Mouse (Mus musculus): ENCODE measurements at regions not wholly inside any gene's neighbourhood (a gene's known extent, or its start where the extent isn't known, plus 50 kb on each side); places are given as distances from the start of the nearest gene placed in this dataset.

DNA sequence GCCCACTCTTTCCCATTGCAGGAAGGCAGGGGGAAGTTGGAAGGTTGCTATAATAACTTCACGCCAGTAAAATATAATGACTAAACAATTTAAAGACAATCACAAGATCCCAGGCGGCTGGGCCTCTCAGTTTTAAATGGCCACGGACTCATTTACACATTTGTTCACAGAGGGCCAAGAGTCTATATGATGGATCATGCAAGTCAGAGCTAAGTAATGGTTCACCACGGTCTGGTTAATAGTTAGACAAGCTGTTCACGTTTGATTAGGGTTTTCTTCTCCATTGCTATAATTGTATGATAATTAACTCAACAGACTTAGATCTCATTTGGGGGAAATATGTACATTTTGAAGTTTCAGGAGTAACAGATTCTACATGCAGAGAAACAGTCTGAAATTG lies 170.0 kb downstream of the Ppargc1a start:
- DNase-seq (ENCODE audit: low read depth, low spot score), result no peak

GRCm38 (mm10) chr5:51391319-51391718 lies 176.2 kb downstream of the Ppargc1a start:
- no peak for DNase-seq (ENCODE audit: low read depth, low spot score)

GRCm38 (mm10) chr5:51387751-51388150 lies 179.8 kb downstream of the Ppargc1a start:
- no peak for DNase-seq (ENCODE audit: low read depth, low spot score)

- DNase-seq (ENCODE audit: low read depth, low spot score), result peak; percentile 4
Measured at GRCm38 (mm10) chr5:51386409-51386808, 181.1 kb downstream of the Ppargc1a start.

GRCm38 (mm10) chr5:51384278-51384677 lies 183.2 kb downstream of the Ppargc1a start:
- no peak for DNase-seq (ENCODE audit: low read depth, low spot score)

- DNase-seq (ENCODE audit: low read depth, low spot score), result no peak
Measured at GRCm38 (mm10) chr5:51359101-51359500, 208.4 kb downstream of the Ppargc1a start.

DNA sequence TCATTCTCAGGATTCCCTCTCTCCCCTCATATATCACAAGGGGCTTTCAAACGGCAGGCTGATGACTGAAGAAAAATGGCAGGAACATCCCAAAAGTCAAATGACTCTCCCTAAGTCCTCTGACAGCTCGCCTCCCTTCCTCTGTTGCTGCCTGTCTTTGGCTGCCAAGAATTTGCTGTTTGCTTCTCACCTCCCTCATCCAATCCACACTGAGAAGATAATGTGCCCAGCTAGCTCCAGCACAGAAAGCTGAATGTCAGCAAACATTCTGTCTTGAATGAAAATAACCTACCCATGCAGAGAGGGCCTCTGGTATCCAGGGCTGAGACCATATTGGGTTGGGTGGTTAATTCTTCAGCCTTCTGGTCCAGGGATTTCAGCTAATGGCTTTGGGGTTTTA lies 219.3 kb downstream of the Ppargc1a start:
- DNase-seq (ENCODE audit: low read depth, low spot score), result no peak

GRCm38 (mm10) chr5:51329142-51329541 lies 238.4 kb downstream of the Ppargc1a start:
- DNase-seq (ENCODE audit: low read depth, low spot score), result no peak

GRCm38 (mm10) chr5:51289191-51289590 lies 278.3 kb downstream of the Ppargc1a start:
- DNase-seq (ENCODE audit: low read depth, low spot score), result no peak

- DNase-seq (ENCODE audit: low read depth, low spot score), result no peak
Measured at GRCm38 (mm10) chr5:51288234-51288633, 279.3 kb downstream of the Ppargc1a start.

DNA sequence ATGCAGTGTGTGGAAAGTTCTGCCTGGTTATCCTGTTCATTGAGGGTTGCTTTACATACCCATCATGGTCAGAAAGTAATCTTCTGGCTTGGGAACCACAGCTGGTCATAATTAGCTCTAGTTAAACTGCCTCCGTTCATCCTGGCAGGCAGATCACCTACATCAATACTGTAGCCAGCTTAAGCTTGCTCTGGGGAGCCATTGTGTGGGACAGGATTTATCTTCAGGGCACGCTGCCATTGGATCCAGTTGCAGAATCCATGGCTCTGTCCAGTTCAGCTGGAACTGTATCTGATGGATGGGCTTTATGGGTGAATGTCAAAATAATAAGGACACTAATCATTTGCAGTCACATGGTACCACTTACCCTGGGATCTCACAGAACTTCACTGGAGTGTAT lies 326.4 kb downstream of the Ppargc1a start:
- DNase-seq (ENCODE audit: low read depth, low spot score), result no peak

- DNase-seq (ENCODE audit: low read depth, low spot score), result no peak
Measured at GRCm38 (mm10) chr5:51234004-51234355, 333.5 kb downstream of the Ppargc1a start.

DNA sequence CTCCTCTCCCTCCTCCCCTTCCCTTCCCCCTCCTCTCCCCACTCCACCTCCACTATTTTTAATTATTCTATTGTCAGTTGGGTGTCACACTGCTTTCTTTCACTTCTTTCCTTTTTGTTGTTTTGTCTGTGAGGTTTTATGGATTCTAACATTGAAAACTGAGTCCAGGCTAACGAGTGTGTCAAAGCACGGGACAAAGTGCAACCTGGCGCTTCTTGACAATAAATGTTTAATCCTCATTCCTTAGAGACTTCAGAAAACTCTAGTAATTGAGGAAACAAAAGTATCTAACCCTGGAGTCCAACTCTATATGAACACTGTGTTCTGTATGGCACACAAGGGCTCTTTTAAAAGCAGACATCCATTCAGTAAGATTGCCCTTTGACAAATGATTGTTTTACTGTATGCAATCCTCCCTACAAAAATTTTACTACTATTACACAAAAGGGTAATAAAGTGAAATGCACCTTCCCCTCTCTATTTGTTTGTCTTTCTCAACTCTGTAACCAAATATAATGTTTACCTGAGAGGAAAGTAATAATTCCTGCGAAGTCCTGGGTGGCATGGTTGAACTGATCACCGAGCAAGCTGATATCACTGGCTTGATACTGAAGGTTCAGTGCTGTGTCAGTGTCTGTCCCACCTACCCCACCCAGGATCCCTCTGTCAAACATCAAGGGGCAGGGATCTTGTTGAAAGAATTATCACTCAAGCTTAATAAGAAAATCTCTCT lies 334.1 kb downstream of the Ppargc1a start:
- DNase-seq (ENCODE audit: low read depth, low spot score), result no peak

DNA sequence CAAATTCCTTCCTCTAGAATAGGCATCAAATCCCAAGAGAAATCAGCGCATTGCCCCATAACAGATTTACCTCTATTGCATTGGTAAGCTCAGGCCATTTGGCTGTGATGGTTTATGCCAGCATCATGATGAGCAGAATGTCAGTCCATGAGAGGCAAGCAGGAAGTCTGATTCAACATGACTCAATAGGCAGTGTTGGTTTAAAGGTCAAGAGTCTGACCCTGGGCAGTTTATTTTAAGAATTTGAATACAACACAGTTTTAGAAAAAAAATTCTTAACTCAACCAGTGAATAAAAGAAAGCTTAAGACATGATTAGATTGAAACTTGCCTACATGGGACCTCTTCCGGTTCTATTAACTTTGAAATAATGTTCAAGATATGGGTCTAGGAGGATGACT lies 337.7 kb downstream of the Ppargc1a start:
- DNase-seq (ENCODE audit: low read depth, low spot score), result no peak

DNA sequence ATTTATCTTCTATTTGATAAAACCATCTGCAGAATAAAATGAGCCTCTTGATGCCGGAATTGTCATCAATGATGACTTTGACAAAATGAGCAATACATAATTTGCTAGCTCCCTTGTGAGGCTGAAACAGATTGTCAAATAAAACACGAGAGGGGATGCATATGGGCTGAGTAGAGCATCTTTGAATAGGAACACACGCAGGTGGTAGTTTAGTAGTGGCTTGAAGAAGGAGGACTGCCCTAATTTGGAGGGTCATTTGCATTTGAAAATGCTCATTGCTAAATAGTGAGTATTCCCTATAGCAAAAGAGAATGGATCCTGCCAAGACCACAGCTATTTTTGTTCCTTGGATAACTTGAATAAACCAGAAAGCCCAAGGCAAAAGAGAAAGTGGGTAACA lies 339.5 kb downstream of the Ppargc1a start:
- no peak for DNase-seq (ENCODE audit: low read depth, low spot score)

DNA sequence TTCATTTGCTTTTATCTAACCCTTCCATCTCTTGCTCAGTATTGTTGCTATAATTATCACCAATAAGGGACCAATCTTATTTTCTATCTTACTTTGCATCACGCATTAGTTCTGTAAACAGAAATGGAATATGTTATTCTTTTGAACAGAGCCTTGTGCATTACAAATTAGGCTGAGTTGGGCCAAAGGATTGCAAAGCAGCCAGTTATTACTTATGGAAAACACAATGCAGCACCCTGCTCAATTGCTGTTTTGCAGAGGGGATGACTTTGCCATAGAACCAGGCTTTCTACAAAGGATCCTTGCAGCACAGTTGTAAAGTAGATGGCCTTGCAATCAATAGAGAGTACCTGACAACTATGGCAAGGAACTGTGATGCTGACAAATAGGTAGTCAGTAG lies 364.3 kb downstream of the Ppargc1a start:
- DNase-seq (ENCODE audit: low read depth, low spot score), result no peak

DNA sequence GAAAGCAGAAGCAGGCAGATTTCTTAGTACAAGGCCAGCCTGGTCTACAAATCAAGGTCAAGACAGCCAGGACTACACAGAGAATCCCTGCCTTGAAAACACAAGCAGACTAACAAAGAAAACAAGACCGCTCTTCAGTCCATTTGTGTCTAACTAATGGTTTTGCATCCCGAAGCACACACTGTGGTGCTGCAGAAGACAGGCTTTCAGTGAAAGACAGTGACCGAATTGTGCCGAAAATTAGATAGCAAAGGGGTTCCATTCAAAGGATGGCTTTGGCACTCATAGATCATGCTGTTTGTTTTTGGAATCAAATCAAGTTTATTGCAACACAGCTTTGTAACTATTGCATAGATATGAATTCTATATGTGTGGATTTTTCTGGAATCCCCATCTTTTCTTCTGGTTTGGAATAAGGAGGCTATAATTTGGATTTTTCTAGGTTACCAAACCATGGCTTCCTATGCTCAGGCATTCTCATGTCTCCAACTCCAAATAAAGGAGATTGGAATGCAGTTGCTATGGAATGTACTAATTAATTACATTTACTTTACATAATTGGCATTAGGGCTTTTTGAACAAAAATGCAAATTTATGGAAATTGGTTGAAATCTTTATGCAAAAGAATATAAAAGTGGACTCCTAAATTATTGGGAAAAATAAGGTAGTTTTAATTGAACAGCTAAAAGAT lies 364.9 kb downstream of the Ppargc1a start:
- DNase-seq (ENCODE audit: low read depth, low spot score), result peak; percentile 35

DNA sequence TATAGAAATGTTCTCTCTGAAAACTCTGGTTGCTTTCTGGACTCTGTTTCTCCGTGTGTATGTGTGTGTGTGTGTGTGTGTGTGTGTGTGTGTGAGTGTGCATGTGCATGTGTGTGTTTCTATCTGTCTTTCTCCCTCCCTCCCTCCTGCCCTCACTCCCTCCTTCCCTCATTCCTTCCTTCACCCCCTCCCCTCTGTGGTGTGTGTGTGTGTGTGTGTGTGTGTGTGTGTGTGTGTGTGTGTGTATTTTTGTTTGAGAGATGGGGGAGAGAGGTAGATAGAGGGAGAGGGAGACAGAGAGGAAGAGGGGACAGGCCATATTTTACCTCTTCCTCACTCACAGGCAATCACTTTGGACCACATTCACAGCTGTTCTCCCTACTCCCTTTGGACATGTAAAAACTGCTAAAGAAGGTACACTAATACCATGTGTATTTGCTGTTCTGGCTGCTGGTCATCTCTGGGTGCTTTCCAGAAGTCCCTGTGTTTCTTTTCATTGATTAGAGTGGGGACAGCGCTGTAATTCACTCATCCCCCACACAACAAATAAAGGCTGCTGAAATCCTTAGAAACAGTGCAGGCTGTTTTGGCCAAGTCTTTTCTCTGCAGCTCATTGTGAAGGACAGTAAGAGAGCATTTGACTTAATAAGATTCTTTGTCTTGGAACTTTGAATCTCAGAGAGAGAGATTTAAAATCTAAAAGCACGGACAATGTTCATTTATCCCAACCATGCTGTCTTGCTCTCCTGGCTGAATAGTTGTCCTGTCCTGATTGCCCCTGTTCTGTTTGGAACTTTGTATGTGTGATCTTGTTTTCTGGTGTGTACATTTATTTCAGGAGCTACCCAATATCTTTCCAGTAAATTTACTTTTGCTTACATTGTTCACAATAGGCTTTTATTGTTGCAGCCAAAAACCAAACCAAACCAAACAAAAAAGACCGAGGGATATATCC lies 370.9 kb downstream of the Ppargc1a start:
- DNase-seq (ENCODE audit: low read depth, low spot score), result no peak

- DNase-seq (ENCODE audit: low read depth, low spot score), result no peak
Measured at GRCm38 (mm10) chr5:51190661-51191060, 376.9 kb downstream of the Ppargc1a start.

DNA sequence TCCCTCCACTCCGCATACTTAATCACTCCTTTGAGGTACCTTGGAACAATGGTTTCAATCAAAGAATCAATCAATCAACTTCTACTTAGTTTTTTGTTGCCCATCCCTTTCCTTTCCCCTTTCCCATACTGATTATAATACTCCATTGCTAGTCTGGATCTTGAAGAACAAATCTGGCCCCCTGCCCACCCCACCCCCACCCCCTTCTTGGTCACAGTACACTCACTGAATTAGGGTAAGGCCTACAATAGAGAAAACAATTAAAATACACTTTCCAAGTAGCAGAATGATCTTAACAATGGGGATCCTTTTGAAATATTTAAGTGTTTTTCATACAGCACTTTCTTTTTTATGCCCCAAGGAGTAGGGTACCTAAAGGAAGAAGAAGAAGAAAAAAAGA lies 397.7 kb downstream of the Ppargc1a start:
- DNase-seq (ENCODE audit: low read depth, low spot score), result no peak

DNA sequence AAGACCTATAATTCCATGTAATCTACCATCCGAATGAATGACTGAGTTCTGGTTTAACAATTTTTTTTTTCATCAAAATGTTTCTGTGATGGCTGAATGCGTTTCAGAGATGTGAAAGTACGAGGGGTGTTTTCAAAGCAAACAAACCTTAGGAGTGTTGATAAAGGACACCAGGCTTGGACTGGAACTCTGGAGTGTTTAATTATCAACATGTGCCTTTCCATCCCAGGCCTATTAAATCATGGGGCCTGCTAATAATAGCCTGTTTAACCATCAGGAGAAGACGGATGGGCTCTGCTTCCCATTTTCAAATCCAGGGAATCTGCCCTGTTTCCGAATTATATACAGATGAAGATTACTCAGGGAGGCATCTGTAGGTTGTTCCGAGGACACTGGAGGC lies 399.3 kb downstream of the Ppargc1a start:
- no peak for DNase-seq (ENCODE audit: low read depth, low spot score)

- no peak for DNase-seq (ENCODE audit: low read depth, low spot score)
Measured at GRCm38 (mm10) chr5:51156901-51157300, 410.6 kb downstream of the Ppargc1a start.
